ENCODE assay signal across 9 mouse cellular contexts in the genomic region with DNA sequence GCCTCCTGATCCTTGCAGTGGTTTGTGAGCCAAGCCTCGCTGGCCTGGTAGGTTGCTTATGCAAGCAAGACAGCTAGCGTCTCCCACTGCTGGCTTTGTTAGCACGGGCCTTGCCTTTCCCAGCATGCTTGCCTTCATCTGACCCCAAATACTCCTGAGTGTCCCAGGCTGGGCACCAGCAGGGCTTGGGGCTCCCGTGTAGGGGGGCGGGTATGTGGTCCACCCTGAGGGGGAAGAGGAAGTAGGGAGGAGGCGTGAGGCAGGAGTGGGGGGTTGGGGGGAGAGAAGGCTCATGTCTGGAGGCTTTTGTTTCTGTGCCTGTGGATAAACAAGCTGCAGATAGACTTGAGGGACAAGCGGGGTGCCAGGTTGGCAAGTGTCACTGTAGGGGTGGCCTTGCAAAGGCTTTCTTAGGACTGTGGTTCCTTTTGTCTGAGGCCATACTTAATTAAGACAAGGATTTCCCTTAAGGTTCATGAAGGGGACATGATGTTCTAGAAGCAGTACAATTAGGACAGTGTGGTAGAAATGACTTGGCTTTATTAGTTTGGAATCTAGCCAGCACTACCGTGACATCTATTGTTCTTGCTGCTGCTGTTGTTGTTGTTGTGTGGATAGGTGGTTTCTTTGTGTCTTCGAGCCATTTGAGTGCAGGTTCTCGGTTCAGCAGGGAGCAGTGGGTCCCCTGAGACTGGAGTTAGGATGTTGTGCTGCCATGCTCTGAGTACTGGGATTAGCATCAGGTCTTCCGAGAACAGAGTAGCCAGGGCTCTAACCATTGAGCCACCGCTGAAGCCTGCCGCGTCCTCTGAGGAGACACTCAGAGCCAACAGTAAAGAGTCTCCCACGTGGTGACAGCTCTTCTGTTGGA. TPM values are rescaled to one million over a fixed set of nuclear protein-coding genes. Genes with fewer than 3 reads are reported as not detected.
A peak's percentile ranks its signal among the peaks of the same experiment; 100 is the strongest.
DNase-seq lines count a peak whose midpoint lies in the region; ATAC-seq and TF ChIP-seq lines count a peak whose summit lies in the region.
"Had no signal": no experiment of that assay in that cellular context is flagged by ENCODE, and none has a peak within 500 bp of the region (broad histone marks: within the 10 kb centered on the region; RNA-seq: fewer than 3 reads in every experiment).

No protein-coding gene starts in this region.

- 54% methylated on average over 14 of the region's 15 CpGs for WGBS in lung, postnatal 0 days

- H3K4me1 ChIP-seq in lung, postnatal 0 days (ENCODE audit: insufficient read depth, low read depth, low read length): peaks cover 5% of the 10 kb centered on the region; the same call in 1 of the 2 replicates

- no peaks in the 10 kb centered on the region for H3K9me3 ChIP-seq in lung, postnatal 0 days (ENCODE audit: low read length)

- H3K9ac ChIP-seq in lung, postnatal 0 days (replicated peaks; ENCODE audit: low read depth): no peak overlapping the region

- no peak for TF ChIP-seq CTCF in brain, embryonic 14.5 days (IDR thresholded peaks at IDR 0.05; ENCODE audit: borderline replicate concordance, extremely low read depth, insufficient read depth, insufficient read length)
- no peak for TF ChIP-seq CTCF in lung, postnatal 0 days (IDR thresholded peaks at IDR 0.05)

- no peak overlapping the region for H3K4me2 ChIP-seq in lung, postnatal 0 days (replicated peaks; ENCODE audit: low read depth, low read length)

- no peaks in the 10 kb centered on the region for H3K27me3 ChIP-seq in lung, postnatal 0 days (replicated peaks; ENCODE audit: insufficient read depth, low read length)

- peak; percentile 51 to 54 for ATAC-seq in hematopoietic stem cell, adult 5-6 weeks (replicated peaks in 1 of 2; ENCODE audit: insufficient read depth in 1 of 2, low FRiP score in 2 of 2, low TSS enrichment in 1 of 2, low read depth in 1 of 2, poor library complexity in 2 of 2, severe bottlenecking in 2 of 2)
- ATAC-seq in lung, postnatal 0 days: peak; percentile 83

- TF ChIP-seq EP300 in lung, postnatal 0 days (IDR thresholded peaks at IDR 0.05): peak; percentile 84

- H3K36me3 ChIP-seq in lung, postnatal 0 days (ENCODE audit: insufficient read depth, low read length): peaks cover 5% of the 10 kb centered on the region

- peak overlapping the region; percentile 81 for H3K27ac ChIP-seq in lung, postnatal 0 days (ENCODE audit: low read length)

- H3K4me3 ChIP-seq in lung, postnatal 0 days (ENCODE audit: low read depth, low read length): no peak overlapping the region

- no peak for TF ChIP-seq POLR2A in brain, embryonic 14.5 days (IDR thresholded peaks at IDR 0.05; ENCODE audit: borderline replicate concordance, extremely low read depth, insufficient read depth, insufficient read length, poor library complexity, severe bottlenecking)

- peak; percentile 46 to 50 for DNase-seq in cerebellum, postnatal 10 days
- no peak for DNase-seq in cerebellum, adult 11-12 months
- peak; percentile 38 for DNase-seq in brain, embryonic 14.5 days (ENCODE audit: low read depth)
- DNase-seq in lung, postnatal 0 days (ENCODE audit: low spot score): peak; percentile 75
- no peak for DNase-seq in frontal cortex, postnatal 14 days (ENCODE audit: low spot score in 2 of 2)
- DNase-seq in right cerebral cortex, postnatal 14 days: no peak
- DNase-seq in spleen, adult 12 weeks (ENCODE audit: low spot score): no peak
- DNase-seq: thymus, adult 2 months had no signal

RNA-seq across cellular contexts. Expression of gene Mrln, which starts 21.0 kb away (rescaled TPM):
- 0.82 and 1.2 TPM in 2 replicates for polyA plus RNA-seq in brain, embryonic 14.5 days (2012; rRNA removed)
- total RNA-seq in hematopoietic stem cell, adult 5-6 weeks (2017): not detected in 2 replicates
- polyA plus RNA-seq in lung, postnatal 0 days (2015; fragmentation: Nextera tagmentation; extraction: Ambion mirVana): 1.6 and 1.8 TPM in 2 replicates

Comparison
In these comparisons a context has a peak if more than half of its experiments do, and no peak if none do; other contexts are left out.
1. DNase-seq: peak in cerebellum, postnatal 10 days (2 of 2), brain, embryonic 14.5 days (single experiment) and lung, postnatal 0 days (single experiment); none in cerebellum, adult 11-12 months (single experiment), frontal cortex, postnatal 14 days (0 of 2), right cerebral cortex, postnatal 14 days (single experiment) and spleen, adult 12 weeks (single experiment).